Mouse (Mus musculus) cortical plate, adult 2 months (tissue): ENCODE results near the gene Rab32.
"Not testable (repeated sequence)": the region's sequence is repeated elsewhere in the genome, so short reads cannot be mapped to it uniquely, and the experiment has no call there.

Experiments used
- CTCF ChIP-seq: fragments of 200-500 bp; IDR thresholded peaks from 2 replicates; pipeline ENCODE4 v1.5.1; 2011; ENCODE audit warnings: mild to moderate bottlenecking, control low read depth, low read length; ENCODE audit not compliant: insufficient read depth; ENCODE audit errors: extremely low read depth
- POLR2A ChIP-seq: fragments of 200-500 bp; IDR thresholded peaks from 2 replicates; pipeline ENCODE4 v1.6.1; 2011; ENCODE audit warnings: mild to moderate bottlenecking, low read length, control low read depth; ENCODE audit not compliant: insufficient read depth; ENCODE audit errors: extremely low read depth

- TF ChIP-seq POLR2A, CTCF: not testable (repeated sequence)
These were observed 39.4 kb upstream of the Rab32 start for GRCm38 (mm10) chr10:10597495-10597894.
